Mouse (Mus musculus): ENCODE measurements around the gene Olfr1465.

Olfr1465 gene

DNA sequence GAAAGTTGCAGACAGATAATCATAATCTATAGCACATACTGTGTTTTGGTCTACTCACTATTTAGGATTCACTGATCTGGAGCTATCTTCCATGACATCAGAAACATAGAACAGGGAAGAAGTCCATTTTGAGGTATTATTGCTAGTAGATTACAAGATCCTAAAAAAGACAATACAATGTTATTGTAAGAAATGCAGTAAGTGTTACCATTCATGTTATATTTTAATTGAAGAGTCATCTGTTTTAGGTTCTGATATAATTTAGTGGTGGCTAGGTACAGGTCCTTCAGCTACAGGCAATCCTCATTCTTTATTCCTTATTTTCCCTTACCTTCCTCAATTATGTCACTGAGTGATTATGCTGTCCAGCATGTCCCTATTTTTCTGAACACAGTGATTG is at the start of gene Olfr1465:
TSS of gene Olfr1465 (minus strand) at position 101 of the 400 bp plus-strand sequence.
- no peak for DNase-seq (ENCODE audit: low spot score)

DNA sequence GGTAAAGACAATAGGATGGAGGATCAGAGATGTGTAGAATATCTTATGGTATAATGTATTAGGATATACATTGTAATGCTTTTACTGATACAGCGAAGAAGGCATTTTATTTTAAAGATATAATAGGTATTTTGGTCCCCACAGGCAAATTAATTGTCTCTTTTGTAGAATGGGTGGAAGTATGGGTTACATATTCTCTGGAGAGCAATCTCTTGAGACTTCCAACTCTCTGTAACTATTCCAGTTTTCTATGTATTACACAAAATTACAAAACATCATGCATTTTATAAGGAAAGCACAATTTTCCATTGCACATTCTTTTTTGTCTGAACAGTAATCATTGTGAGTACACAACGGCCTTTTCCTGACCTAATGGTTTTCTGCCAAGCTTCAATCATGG is 46.6 kb upstream of the Olfr1465 start, which contains the start of gene Olfr1467:
TSS of gene Olfr1467 (plus strand) at position 301 of the 400 bp plus-strand sequence.
- DNase-seq (ENCODE audit: low spot score), result no peak

DNA sequence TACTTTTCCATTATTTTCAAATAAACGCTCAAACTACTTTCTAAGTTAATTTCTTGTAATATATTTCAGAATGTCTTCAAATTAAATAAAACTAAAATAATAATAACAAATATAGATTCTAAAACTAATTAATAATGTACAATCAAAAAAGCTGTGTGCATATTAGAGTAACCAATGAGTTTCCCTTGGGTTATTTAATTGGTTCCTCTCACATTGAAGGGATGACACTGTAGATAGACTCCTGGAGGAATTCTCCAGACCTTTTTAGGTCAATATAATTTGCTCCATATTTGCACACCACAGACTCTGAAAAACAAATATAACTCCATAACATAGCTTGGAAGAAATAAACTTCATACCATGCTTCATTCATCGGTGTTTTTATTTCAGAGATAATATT is 23.2 kb upstream of the Olfr1465 start, which contains the start of gene Olfr1466:
TSS of gene Olfr1466 (plus strand) at position 301 of the 400 bp plus-strand sequence.
- no peak for DNase-seq (ENCODE audit: low spot score)
